Comparison of ENCODE assay signal across 15 mouse cellular contexts in the genomic region with DNA sequence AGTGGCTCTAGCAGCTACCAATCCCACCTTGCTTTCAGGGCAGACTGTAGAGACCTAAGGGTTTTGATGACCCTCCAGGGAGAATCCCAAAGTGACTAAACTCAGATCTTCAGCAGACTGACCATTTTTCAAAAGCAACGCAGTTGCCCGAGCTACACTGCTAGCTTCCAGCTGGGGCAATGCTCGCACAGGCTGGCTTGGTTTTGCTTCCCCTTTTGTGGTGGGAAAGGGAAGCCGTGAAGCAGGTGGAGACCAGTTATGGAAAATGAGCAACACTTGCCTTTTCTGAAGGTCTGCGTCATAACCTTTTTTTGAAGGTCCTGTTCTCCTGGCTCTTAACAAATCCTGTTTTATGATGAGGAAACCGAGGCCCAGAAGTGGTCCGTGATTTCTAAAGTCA.
DNase-seq lines count a peak whose midpoint lies in the region; ATAC-seq and TF ChIP-seq lines count a peak whose summit lies in the region.
"Had no signal": no experiment of that assay in that cellular context is flagged by ENCODE, and none has a peak within 500 bp of the region (broad histone marks: within the 10 kb centered on the region; RNA-seq: fewer than 3 reads in every experiment).

No protein-coding gene starts in this region.

- no peaks in the 10 kb centered on the region; the same call in 1 of the 2 replicates for H3K27me3 ChIP-seq in liver, adult 2 months (ENCODE audit: control insufficient read depth, insufficient read depth, low read length)
- H3K27me3 ChIP-seq in liver, embryonic 11.5 days (replicated peaks; ENCODE audit: control insufficient read depth, insufficient read depth, low read length): no peaks in the 10 kb centered on the region; the same call in 1 of the 2 replicates
- no peaks in the 10 kb centered on the region for H3K27me3 ChIP-seq in liver, embryonic 13.5 days
- H3K27me3 ChIP-seq: forebrain, embryonic 12.5 days; lung, embryonic 15.5 days; stomach, embryonic 15.5 days had no signal

- no peak overlapping the region for H3K4me3 ChIP-seq in liver, adult 2 months (ENCODE audit: insufficient read depth, low read depth, low read length)
- no peak overlapping the region for H3K4me3 ChIP-seq in liver, embryonic 11.5 days (ENCODE audit: low read depth, low read length)
- H3K4me3 ChIP-seq in liver, embryonic 13.5 days (replicated peaks): no peak overlapping the region
- H3K4me3 ChIP-seq: forebrain, embryonic 12.5 days; lung, embryonic 15.5 days; stomach, embryonic 15.5 days had no signal

- no peaks in the 10 kb centered on the region for H3K4me1 ChIP-seq in liver, adult 2 months (ENCODE audit: control insufficient read depth, insufficient read depth, low read length)
- H3K4me1 ChIP-seq in liver, embryonic 11.5 days (replicated peaks; ENCODE audit: control insufficient read depth, insufficient read depth, low read length): no peaks in the 10 kb centered on the region
- no peaks in the 10 kb centered on the region for H3K4me1 ChIP-seq in liver, embryonic 13.5 days (replicated peaks)
- H3K4me1 ChIP-seq: forebrain, embryonic 12.5 days; stomach, embryonic 15.5 days had no signal

- H3K27ac ChIP-seq in liver, adult 2 months (replicated peaks; ENCODE audit: insufficient read depth, low read depth, low read length): no peak overlapping the region
- H3K27ac ChIP-seq in liver, embryonic 11.5 days (ENCODE audit: low read depth, low read length): no peak overlapping the region
- no peak overlapping the region for H3K27ac ChIP-seq in liver, embryonic 13.5 days
- H3K27ac ChIP-seq: forebrain, embryonic 12.5 days; lung, embryonic 15.5 days; stomach, embryonic 15.5 days had no signal

- H3K9ac ChIP-seq in liver, adult 2 months (ENCODE audit: low read depth, low read length): no peak overlapping the region
- H3K9ac ChIP-seq in liver, embryonic 11.5 days (ENCODE audit: low read depth, low read length): no peak overlapping the region
- H3K9ac ChIP-seq in liver, embryonic 13.5 days: no peak overlapping the region
- H3K9ac ChIP-seq: forebrain, embryonic 12.5 days; lung, embryonic 15.5 days; stomach, embryonic 15.5 days had no signal

- peak; percentile 15 for DNase-seq in adrenal gland, adult 2 months
- DNase-seq in adrenal gland, adult (ENCODE audit: inconsistent age in 2 of 2, low spot score in 1 of 2): no peak
- peak; percentile 13 for DNase-seq in liver, adult 2 months (ENCODE audit: extremely low read depth, low read depth, low spot score)
- no peak for DNase-seq in liver, embryonic 11.5 days (ENCODE audit: low spot score)
- DNase-seq in liver, embryonic 13.5 days: peak; percentile 13
- no peak for DNase-seq in cerebellum, adult 9-10 months
- no peak for DNase-seq in layer of hippocampus, postnatal 10 days (ENCODE audit: low spot score in 2 of 2)
- DNase-seq: adrenal gland, postnatal 10 days; cerebellum, adult 2 months; kidney, adult 18-20 months; retina, postnatal 1 day had no signal

- H3K4me2 ChIP-seq in liver, embryonic 11.5 days: no peak overlapping the region
- H3K4me2 ChIP-seq in liver, embryonic 13.5 days: no peak overlapping the region
- H3K4me2 ChIP-seq: forebrain, embryonic 12.5 days; lung, embryonic 15.5 days; stomach, embryonic 15.5 days had no signal

- WGBS in liver, adult 2 months: 84% methylated on average over 7 of the region's 7 CpGs
- 49% methylated on average over 7 of the region's 7 CpGs for WGBS in liver, embryonic 11.5 days
- WGBS in liver, embryonic 13.5 days (ENCODE audit: insufficient replicate concordance): 25% methylated on average over 7 of the region's 7 CpGs

- H3K9me3 ChIP-seq in liver, embryonic 11.5 days (ENCODE audit: control insufficient read depth, low read length): no peaks in the 10 kb centered on the region
- no peaks in the 10 kb centered on the region for H3K9me3 ChIP-seq in liver, embryonic 13.5 days (replicated peaks)
- H3K9me3 ChIP-seq: forebrain, embryonic 12.5 days; lung, embryonic 15.5 days; stomach, embryonic 15.5 days had no signal

- no peaks in the 10 kb centered on the region for H3K36me3 ChIP-seq in liver, adult 2 months (ENCODE audit: control insufficient read depth, insufficient read depth, low read length)
- no peaks in the 10 kb centered on the region for H3K36me3 ChIP-seq in liver, embryonic 11.5 days (ENCODE audit: control insufficient read depth, insufficient read depth, low read length)
- no peaks in the 10 kb centered on the region for H3K36me3 ChIP-seq in liver, embryonic 13.5 days
- H3K36me3 ChIP-seq: forebrain, embryonic 12.5 days; lung, embryonic 15.5 days; stomach, embryonic 15.5 days had no signal

- no peaks in the 10 kb centered on the region for H3K79me2 ChIP-seq in liver, adult 2 months (ENCODE audit: control insufficient read depth, insufficient read depth, low read length)

- no peak for TF ChIP-seq CTCF in liver, adult 2 months (IDR thresholded peaks at IDR 0.05; ENCODE audit: low read depth, low read length)

- TF ChIP-seq POLR2A in liver, adult 2 months (IDR thresholded peaks at IDR 0.05; ENCODE audit: extremely low read depth, insufficient read depth, low read length): no peak

- no peak for ATAC-seq in liver, embryonic 11.5 days (replicated peaks; ENCODE audit: low FRiP score)
- no peak for ATAC-seq in liver, embryonic 13.5 days (ENCODE audit: low read depth)
- ATAC-seq in neutrophil, adult 5-6 weeks (ENCODE audit: extremely low read depth, insufficient number of reproducible peaks, low FRiP score, poor library complexity, severe bottlenecking): peak; percentile 83

Comparison
In these comparisons a context has a peak if more than half of its experiments do, and no peak if none do; other contexts are left out.
1. DNase-seq: peak in adrenal gland, adult 2 months (single experiment), liver, adult 2 months (single experiment) and liver, embryonic 13.5 days (single experiment); none in adrenal gland, adult (0 of 2), liver, embryonic 11.5 days (single experiment), cerebellum, adult 9-10 months (single experiment) and layer of hippocampus, postnatal 10 days (0 of 2).